ENCODE assay signal across 8 mouse cellular contexts in genomic region chr10:60218591-60219499, GRCm38 (mm10). TPM values are rescaled to one million over a fixed set of nuclear protein-coding genes. Genes with fewer than 3 reads are reported as not detected.
A peak's percentile ranks its signal among the peaks of the same experiment; 100 is the strongest.
DNase-seq lines count a peak whose midpoint lies in the region; ATAC-seq and TF ChIP-seq lines count a peak whose summit lies in the region.

Gene Chst3, minus strand, starts transcription at chr10:60219260.

- H3K4me1 ChIP-seq in hindbrain, embryonic 15.5 days (replicated peaks), result peaks cover 31% of the 10 kb centered on the region
- H3K4me1 ChIP-seq in liver, embryonic 11.5 days (replicated peaks; ENCODE audit: control insufficient read depth, insufficient read depth, low read length), result peaks cover 5% of the 10 kb centered on the region; the same call in 1 of the 2 replicates
- H3K4me1 ChIP-seq in midbrain, postnatal 0 days (ENCODE audit: insufficient read depth, low read length), result no peaks in the 10 kb centered on the region
- H3K4me1 ChIP-seq in testis, adult 2 months (ENCODE audit: control insufficient read depth, insufficient read depth, low read length), result peaks cover 7% of the 10 kb centered on the region; the same call in 1 of the 2 replicates

- H3K27me3 ChIP-seq in hindbrain, embryonic 15.5 days, result peaks cover 9% of the 10 kb centered on the region; the same call in 1 of the 2 replicates
- H3K27me3 ChIP-seq in liver, embryonic 11.5 days (replicated peaks; ENCODE audit: control insufficient read depth, insufficient read depth, low read length), result peaks cover 54% of the 10 kb centered on the region
- peaks cover 17% of the 10 kb centered on the region for H3K27me3 ChIP-seq in midbrain, postnatal 0 days (ENCODE audit: insufficient read depth, low read length)
- peaks cover 4% of the 10 kb centered on the region for H3K27me3 ChIP-seq in testis, adult 2 months (ENCODE audit: control insufficient read depth, insufficient read depth, low read length)

- H3K9ac ChIP-seq in hindbrain, embryonic 15.5 days, result peak within 1 kb of the TSS; percentile 58
- peak within 1 kb of the TSS; percentile 57 for H3K9ac ChIP-seq in liver, embryonic 11.5 days (ENCODE audit: low read depth, low read length)
- H3K9ac ChIP-seq in midbrain, postnatal 0 days (replicated peaks; ENCODE audit: low read length, poor library complexity, severe bottlenecking), result peak within 1 kb of the TSS; percentile 60

- H3K27ac ChIP-seq in hindbrain, embryonic 15.5 days (replicated peaks), result peak within 1 kb of the TSS; percentile 76
- 0 out of 2 replicates have a peak within 1 kb of the TSS, but pooled peaks have one; percentile 19 for H3K27ac ChIP-seq in liver, embryonic 11.5 days (ENCODE audit: low read depth, low read length)
- peak within 1 kb of the TSS; percentile 26; the same call in 1 of the 2 replicates for H3K27ac ChIP-seq in midbrain, postnatal 0 days (ENCODE audit: low read depth, low read length)
- peak within 1 kb of the TSS; percentile 37; the same call in 1 of the 2 replicates for H3K27ac ChIP-seq in testis, adult 2 months (ENCODE audit: control insufficient read depth, insufficient read depth, low read depth, low read length)

- peak; percentile 8; the same call in 1 of the 2 replicates for TF ChIP-seq CTCF in midbrain, postnatal 0 days (IDR thresholded peaks at IDR 0.05)
- TF ChIP-seq CTCF in testis, adult 2 months (IDR thresholded peaks at IDR 0.05; ENCODE audit: control insufficient read depth, insufficient read depth, insufficient replicate concordance, low read depth, low read length), result no peak

- H3K36me3 ChIP-seq in hindbrain, embryonic 15.5 days, result no peaks in the 10 kb centered on the region
- H3K36me3 ChIP-seq in liver, embryonic 11.5 days (ENCODE audit: control insufficient read depth, insufficient read depth, low read length), result no peaks in the 10 kb centered on the region
- no peaks in the 10 kb centered on the region for H3K36me3 ChIP-seq in midbrain, postnatal 0 days (ENCODE audit: insufficient read depth, low read length)
- no peaks in the 10 kb centered on the region for H3K36me3 ChIP-seq in testis, adult 2 months (ENCODE audit: control insufficient read depth, insufficient read depth, low read length)

- H3K9me3 ChIP-seq in hindbrain, embryonic 15.5 days, result no peaks in the 10 kb centered on the region
- H3K9me3 ChIP-seq in liver, embryonic 11.5 days (ENCODE audit: control insufficient read depth, low read length), result no peaks in the 10 kb centered on the region
- H3K9me3 ChIP-seq in midbrain, postnatal 0 days (ENCODE audit: low read length), result no peaks in the 10 kb centered on the region

- under 1% methylated on average over 82 of the region's 83 CpGs for WGBS in hindbrain, embryonic 15.5 days
- 1% methylated on average over 81 of the region's 83 CpGs for WGBS in liver, embryonic 11.5 days
- under 1% methylated on average over 81 of the region's 83 CpGs for WGBS in midbrain, postnatal 0 days

- ATAC-seq in hindbrain, embryonic 15.5 days (ENCODE audit: low FRiP score, low read depth), result peak; percentile 75
- ATAC-seq in liver, embryonic 11.5 days (replicated peaks; ENCODE audit: low FRiP score), result no peak
- peak; percentile 76 for ATAC-seq in midbrain, postnatal 0 days (ENCODE audit: low FRiP score)

- peak within 1 kb of the TSS; percentile 60 for H3K4me3 ChIP-seq in hindbrain, embryonic 15.5 days
- peak within 1 kb of the TSS; percentile 54 for H3K4me3 ChIP-seq in liver, embryonic 11.5 days (ENCODE audit: low read depth, low read length)
- H3K4me3 ChIP-seq in midbrain, postnatal 0 days (ENCODE audit: low read depth, low read length), result peak within 1 kb of the TSS; percentile 59
- H3K4me3 ChIP-seq in testis, adult 2 months (ENCODE audit: control insufficient read depth, low read depth, low read length), result peak within 1 kb of the TSS; percentile 76

- no peak for TF ChIP-seq POLR2A in testis, adult 2 months (IDR thresholded peaks at IDR 0.05; ENCODE audit: control insufficient read depth, low read depth, low read length)

- peak; percentile 44 for DNase-seq in CD4-positive, CD25-positive, alpha-beta regulatory T cell, adult 2 months (ENCODE audit: low read depth, low spot score)
- peak; percentile 73 for DNase-seq in adrenal gland, postnatal 10 days
- peak; percentile 47 for DNase-seq in forelimb bud, embryonic 11.5 days (ENCODE audit: low read depth, low spot score)
- DNase-seq in liver, embryonic 11.5 days (ENCODE audit: low spot score), result peak; percentile 48
- DNase-seq in midbrain, postnatal 0 days (ENCODE audit: low spot score), result peak; percentile 56
- no peak for DNase-seq in frontal cortex, postnatal 36 days (ENCODE audit: low spot score in 2 of 2)

- H3K4me2 ChIP-seq in hindbrain, embryonic 15.5 days, result peak within 1 kb of the TSS; percentile 99
- H3K4me2 ChIP-seq in liver, embryonic 11.5 days, result peak within 1 kb of the TSS; percentile 71
- peak within 1 kb of the TSS; percentile 99 for H3K4me2 ChIP-seq in midbrain, postnatal 0 days (ENCODE audit: low read depth, low read length, poor library complexity, severe bottlenecking)

RNA-seq across cellular contexts. Expression of gene Chst3, which starts in this region (rescaled TPM):
- total RNA-seq in adrenal gland, postnatal 10 days (2021), result 1 to 10 TPM; 2.8 to 3.0 TPM
- polyA plus RNA-seq in hindbrain, embryonic 15.5 days (2015; fragmentation: Nextera tagmentation; extraction: Ambion mirVana), result 1.8 and 2.2 TPM in 2 replicates
- 0.48 and 0.60 TPM in 2 replicates for polyA plus RNA-seq in liver, embryonic 11.5 days (2014; fragmentation: Nextera tagmentation; extraction: Ambion mirVana)
- total RNA-seq in midbrain, postnatal 0 days (2014; rRNA removed), result 4.6 and 5.5 TPM in 2 replicates
- 0.86 and 0.89 TPM in 2 replicates for polyA plus RNA-seq in midbrain, postnatal 0 days (2015; fragmentation: Nextera tagmentation; extraction: Ambion mirVana)
- polyA plus RNA-seq in testis, adult 2 months (2012; rRNA removed), result 0.34 and 0.52 TPM in 2 replicates

Comparison
In these comparisons a context has a peak if more than half of its experiments do, and no peak if none do; other contexts are left out.
1. Peak in DNase-seq, H3K4me3 ChIP-seq, H3K27ac ChIP-seq, H3K9ac ChIP-seq and H3K4me2 ChIP-seq in liver, embryonic 11.5 days; RNA of the gene not detected or under 1 TPM.
2. DNase-seq: peak in CD4-positive, CD25-positive, alpha-beta regulatory T cell, adult 2 months (single experiment), adrenal gland, postnatal 10 days (single experiment), forelimb bud, embryonic 11.5 days (single experiment) and midbrain, postnatal 0 days (single experiment); none in frontal cortex, postnatal 36 days (0 of 2).
3. H3K27ac ChIP-seq: peak in every context shown above with its lines; median percentile 76 in hindbrain, embryonic 15.5 days; 37 in testis, adult 2 months; 26 in midbrain, postnatal 0 days; 19 in liver, embryonic 11.5 days.
4. Peak in every context shown above with its lines, with median percentiles within 50 percentile points of each other: H3K4me2 ChIP-seq, H3K4me3 ChIP-seq and H3K9ac ChIP-seq.